Mouse (Mus musculus) spleen, adult 2 months (tissue): ENCODE results near the gene Ercc1. TPM values are rescaled to one million over a fixed set of nuclear protein-coding genes. Genes with fewer than 3 reads are reported as not detected.

Experiments
- DNase-seq, 2 experiments: peaks; one replicate each; pipeline versions ENCODE4 v3.0.0 to v3.0.0-alpha.2; 2012 to 2021; ENCODE audit warnings: low spot score in 2 of 2, low read depth in 1 of 2
- H3K27ac ChIP-seq: fragments of 200-500 bp; 2 replicates; pipeline ENCODE4 v1.5.1; 2012; ENCODE audit warnings: low read length, inconsistent platforms; ENCODE audit not compliant: insufficient read depth
- H3K27me3 ChIP-seq: fragments of 200-500 bp; 2 replicates; pipeline ENCODE4 v1.6.1; 2012; ENCODE audit warnings: mild to moderate bottlenecking, moderate library complexity, low read length, inconsistent platforms; ENCODE audit not compliant: control insufficient read depth, insufficient read depth
- H3K36me3 ChIP-seq: fragments of 200-500 bp; 2 replicates; pipeline ENCODE4 v1.6.1; 2012; ENCODE audit warnings: mild to moderate bottlenecking, low read length, inconsistent platforms; ENCODE audit not compliant: control insufficient read depth, insufficient read depth
- H3K4me1 ChIP-seq: fragments of 200-500 bp; 2 replicates; pipeline ENCODE4 v1.6.1; 2011; ENCODE audit warnings: inconsistent platforms; ENCODE audit not compliant: control insufficient read depth, insufficient read depth, insufficient read length
- H3K4me3 ChIP-seq: fragments of 200-500 bp; 2 replicates; pipeline ENCODE4 v1.5.1; 2011; ENCODE audit warnings: mild to moderate bottlenecking, inconsistent platforms; ENCODE audit not compliant: insufficient read depth, insufficient read length; ENCODE audit errors: extremely low read depth
- CTCF ChIP-seq: fragments of 200-500 bp; IDR thresholded peaks from 2 replicates; pipeline ENCODE4 v1.5.1; 2011; ENCODE audit warnings: mild to moderate bottlenecking, inconsistent platforms; ENCODE audit not compliant: insufficient read depth, insufficient read length, insufficient replicate concordance; ENCODE audit errors: extremely low read depth
- POLR2A ChIP-seq: fragments of 200-500 bp; IDR thresholded peaks from 2 replicates; pipeline ENCODE4 v1.6.1; 2011; ENCODE audit warnings: low read depth, low read length, inconsistent platforms
- WGBS: fragments of 180-500 bp; shearing (Covaris S2); methylation state at CpG from one replicate; pipeline ENCODE4 v1.1.7; 2018; 5-methylcytosine and 5-hydroxymethylcytosine counted together
- polyA plus RNA-seq: library from polyadenylated mRNA; depleted of rRNA; stranded (reverse); fragments of >200 nt; gene quantifications from 2 replicates; pipeline ENCODE4 v1.2.3, GENCODE M21; 2012

Ercc1 gene
- polyA plus RNA-seq, 1 experiment, result 29.9 TPM

GRCm38 (mm10) chr7:19301461-19302263, 42.9 kb upstream of the Ercc1 start:
- peaks cover 9% of the 10 kb centered on the region; the same call in 1 of the 2 replicates for H3K4me1 ChIP-seq
- TF ChIP-seq POLR2A (no peak), CTCF (no peak)
- H3K4me3 ChIP-seq, result no peak overlapping the region
- H3K36me3 ChIP-seq, result no peaks in the 10 kb centered on the region
- DNase-seq, result no peak
- 15% methylated on average over 16 of the region's 16 CpGs for WGBS
- H3K27me3 ChIP-seq, result peaks cover 10% of the 10 kb centered on the region
- H3K27ac ChIP-seq, result no peak overlapping the region

- Histone ChIP-seq H3K36me3 (no peaks in the 10 kb centered on the region), H3K27ac (no peak overlapping the region), H3K4me1 (peaks cover 9% of the 10 kb centered on the region; the same call in 1 of the 2 replicates), H3K4me3 (no peak overlapping the region), H3K27me3 (peaks cover 10% of the 10 kb centered on the region)
- DNase-seq, result no peak
- WGBS, result 62% methylated on average over 13 of the region's 13 CpGs
- TF ChIP-seq CTCF (no peak), POLR2A (no peak)
These were observed 42.1 kb upstream of the Ercc1 start for GRCm38 (mm10) chr7:19302264-19303045.

- DNase-seq, result no peak
- Histone ChIP-seq H3K36me3 (no peaks in the 10 kb centered on the region), H3K27me3 (peaks cover 10% of the 10 kb centered on the region), H3K4me3 (no peak overlapping the region), H3K4me1 (peaks cover 12% of the 10 kb centered on the region; the same call in 1 of the 2 replicates), H3K27ac (no peak overlapping the region)
- TF ChIP-seq CTCF, result no peak
- TF ChIP-seq POLR2A, result no peak
- WGBS, result 82% methylated on average over 12 of the region's 12 CpGs
These were observed 41.6 kb upstream of the Ercc1 start for GRCm38 (mm10) chr7:19303046-19303305.

GRCm38 (mm10) chr7:19303770-19304169, 40.8 kb upstream of the Ercc1 start:
- peak in 1 of 2 experiments; percentile 68 for DNase-seq

GRCm38 (mm10) chr7:19304501-19305412, 39.8 kb upstream of the Ercc1 start:
- no peak for DNase-seq
- peak overlapping the region; percentile 45; the same call in 1 of the 2 replicates for H3K4me3 ChIP-seq
- TF ChIP-seq CTCF (no peak), POLR2A (no peak)
- H3K36me3 ChIP-seq, result no peaks in the 10 kb centered on the region
- H3K4me1 ChIP-seq, result peaks cover 13% of the 10 kb centered on the region; the same call in 1 of the 2 replicates
- H3K27ac ChIP-seq, result no peak overlapping the region
- WGBS, result 8% methylated on average over 48 of the region's 48 CpGs
- peaks cover 10% of the 10 kb centered on the region for H3K27me3 ChIP-seq

More at GRCm38 (mm10) chr7:19303770-19304169, 40.8 kb upstream of the Ercc1 start:
- Histone ChIP-seq H3K4me3 (no peak overlapping the region), H3K27ac (no peak overlapping the region), H3K36me3 (no peaks in the 10 kb centered on the region), H3K4me1 (peaks cover 13% of the 10 kb centered on the region; the same call in 1 of the 2 replicates), H3K27me3 (peaks cover 10% of the 10 kb centered on the region)
- TF ChIP-seq CTCF, result peak; percentile 84
- TF ChIP-seq POLR2A, result no peak
- 4% methylated on average over 16 of the region's 16 CpGs for WGBS

- peaks cover 14% of the 10 kb centered on the region; the same call in 1 of the 2 replicates for H3K4me1 ChIP-seq
- peaks cover 10% of the 10 kb centered on the region for H3K27me3 ChIP-seq
- DNase-seq, result no peak
- 19% methylated on average over 6 of the region's 6 CpGs for WGBS
- no peaks in the 10 kb centered on the region for H3K36me3 ChIP-seq
- H3K4me3 ChIP-seq, result no peak overlapping the region
- no peak for TF ChIP-seq POLR2A
- no peak for TF ChIP-seq CTCF
- H3K27ac ChIP-seq, result no peak overlapping the region
These were observed 39.2 kb upstream of the Ercc1 start for GRCm38 (mm10) chr7:19305413-19305735.
